Mouse (Mus musculus): ENCODE results near the gene Gm4214.
"Not testable (repeated sequence)": the region's sequence is repeated elsewhere in the genome, so short reads cannot be mapped to it uniquely, and the experiment has no call there.

Gm4214 gene

GRCm38 (mm10) chr7:22984573-22984972, at the start of gene Gm4214:
Gene Gm4214, minus strand, starts transcription at chr7:22984673.
- DNase-seq (ENCODE audit: low spot score) = not testable (repeated sequence)

GRCm38 (mm10) chr7:23019823-23020222, 35.4 kb upstream of the Gm4214 start, which contains the start of gene Gm4216:
Gene Gm4216, minus strand, starts transcription at chr7:23019923.
- DNase-seq (ENCODE audit: low spot score) = not testable (repeated sequence)

Data from yolk sac, embryonic 10.5 days (tissue).